14 mouse cellular contexts compared by ENCODE assay signal in the genomic region with DNA sequence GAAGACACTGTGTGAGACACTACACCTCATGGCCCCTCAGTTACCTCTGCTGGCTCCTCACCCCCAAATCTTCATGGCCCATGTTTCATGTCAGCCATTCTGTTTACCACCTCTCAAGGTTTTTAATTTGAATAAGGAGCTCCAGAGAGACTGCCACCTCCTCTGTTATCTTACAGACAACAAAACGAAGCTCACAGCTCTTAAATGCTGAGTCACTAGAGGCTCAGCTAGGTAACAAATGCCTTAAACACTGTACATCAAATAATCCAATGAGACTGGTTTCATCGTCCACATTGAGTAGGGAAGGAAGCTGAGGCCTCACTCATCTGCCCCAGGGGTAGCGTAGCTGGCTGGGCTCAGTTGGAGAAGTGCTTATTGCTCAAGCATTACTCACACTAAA.
"Had no signal": no experiment of that assay in that cellular context is flagged by ENCODE, and none has a peak within 500 bp of the region (broad histone marks: within the 10 kb centered on the region; RNA-seq: fewer than 3 reads in every experiment).

No protein-coding gene starts in this region.

- DNase-seq: liver, postnatal 0 days; lung, embryonic 14.5 days; lung, postnatal 10 days; lung, postnatal 4 days; right cerebral cortex, postnatal 14 days; thymus, adult 2 months; thymus, postnatal 25 days; thymus, postnatal 4 days had no signal

- H3K4me1 ChIP-seq: megakaryocyte, embryonic 14.5 days; stomach, embryonic 15.5 days had no signal

- H3K27me3 ChIP-seq: megakaryocyte, embryonic 14.5 days; midbrain, embryonic 13.5 days; midbrain, embryonic 15.5 days; neural tube, embryonic 12.5 days; stomach, embryonic 15.5 days had no signal

- ATAC-seq: liver, postnatal 0 days; midbrain, embryonic 13.5 days; midbrain, embryonic 15.5 days had no signal

- H3K4me3 ChIP-seq: megakaryocyte, embryonic 14.5 days; midbrain, embryonic 13.5 days; midbrain, embryonic 15.5 days; neural tube, embryonic 12.5 days; stomach, embryonic 15.5 days had no signal

- H3K27ac ChIP-seq: midbrain, embryonic 13.5 days; midbrain, embryonic 15.5 days; neural tube, embryonic 12.5 days; stomach, embryonic 15.5 days; stomach, postnatal 0 days had no signal

- H3K9me3 ChIP-seq: megakaryocyte, embryonic 14.5 days; midbrain, embryonic 13.5 days; midbrain, embryonic 15.5 days; neural tube, embryonic 12.5 days; stomach, embryonic 15.5 days had no signal

- H3K9ac ChIP-seq: liver, postnatal 0 days; lung, embryonic 14.5 days; midbrain, embryonic 13.5 days; midbrain, embryonic 15.5 days; neural tube, embryonic 12.5 days; stomach, embryonic 15.5 days had no signal

- H3K36me3 ChIP-seq: midbrain, embryonic 13.5 days; midbrain, embryonic 15.5 days; neural tube, embryonic 12.5 days; stomach, embryonic 15.5 days had no signal
